Mouse (Mus musculus): ENCODE data around the gene Fasl. TPM values are rescaled to one million over a fixed set of nuclear protein-coding genes. Genes with fewer than 3 reads are reported as not detected.

The Fasl gene
- polyA plus RNA-seq, 1 experiment from 2014 or later, result 0.16 TPM

DNA sequence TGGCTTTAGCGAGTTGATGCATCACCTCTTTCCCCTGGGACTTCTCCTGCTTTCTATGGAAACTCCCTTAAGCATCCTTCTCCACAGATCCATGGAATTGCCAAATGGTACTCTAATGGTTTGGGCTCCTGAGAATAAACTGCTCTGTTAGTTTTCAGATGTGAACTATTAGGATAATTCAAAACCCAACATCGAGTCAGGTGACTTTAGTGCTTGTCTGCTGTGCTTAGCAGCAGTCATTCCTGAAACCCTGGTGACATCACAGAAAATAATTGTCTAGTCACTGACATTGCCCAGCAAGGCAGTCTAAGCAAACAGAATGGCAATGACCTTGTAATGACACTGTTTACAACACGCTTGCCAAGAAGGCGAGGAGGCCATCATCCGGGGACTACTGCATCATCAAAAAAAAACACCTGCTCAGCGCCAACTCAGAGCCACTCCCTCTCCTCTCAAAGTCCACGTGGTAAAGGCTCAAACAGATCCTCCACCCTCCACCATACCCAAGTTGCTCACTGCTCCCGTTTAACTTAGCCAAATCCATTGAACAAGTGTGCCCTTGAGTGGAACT lies 37.7 kb downstream of the Fasl start:
- Histone ChIP-seq H3K4me3 (no peak overlapping the region), H3K36me3 (no peaks in the 10 kb centered on the region), H3K4me1 (replicated peaks) (no peaks in the 10 kb centered on the region), H3K27me3 (no peaks in the 10 kb centered on the region), H3K27ac (no peak overlapping the region), H3K9me3 (no peaks in the 10 kb centered on the region), H3K4me2 (no peak overlapping the region), H3K9ac (no peak overlapping the region)
- no peak for ATAC-seq (ENCODE audit: low FRiP score)
- WGBS, result 78% methylated on average over 8 of the region's 8 CpGs

DNA sequence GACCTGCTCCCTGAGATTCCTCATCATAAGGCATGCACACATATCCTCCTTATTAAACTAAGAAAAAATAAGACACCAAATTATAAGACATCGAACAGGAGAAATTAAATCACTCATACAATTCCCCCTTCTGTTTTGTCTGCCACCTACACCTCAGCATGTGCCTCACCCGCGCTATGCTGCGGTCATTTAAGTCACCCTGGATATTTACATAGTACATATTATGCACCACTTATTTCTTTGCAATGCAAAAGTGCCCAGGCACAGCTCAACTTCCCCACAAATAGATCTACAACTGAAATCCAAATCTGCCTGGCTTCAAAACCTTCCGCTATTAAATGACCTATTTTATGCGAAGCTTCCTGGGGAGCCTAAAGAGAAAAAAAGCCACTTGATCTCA lies 39.6 kb downstream of the Fasl start:
- Histone ChIP-seq H3K9me3 (no peaks in the 10 kb centered on the region), H3K4me2 (no peak overlapping the region)

DNA sequence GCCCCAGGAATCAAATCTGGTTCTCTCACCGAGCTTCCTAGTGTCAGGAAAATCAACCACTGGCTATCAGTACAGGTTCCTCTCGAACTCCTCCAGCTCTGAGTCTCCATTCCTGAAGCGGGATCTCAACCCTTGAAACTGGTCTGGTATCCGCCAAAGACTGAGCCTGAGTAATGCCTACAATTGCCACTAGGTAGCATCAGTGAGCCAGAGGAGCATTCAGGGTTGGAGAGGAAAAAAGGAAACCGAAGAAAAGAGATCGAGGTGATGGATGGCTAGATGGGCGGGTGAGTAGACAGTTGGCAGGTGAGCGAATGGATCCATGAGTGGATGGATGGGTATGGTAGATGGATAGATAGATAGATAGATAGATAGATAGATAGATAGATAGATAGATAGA lies 40.2 kb downstream of the Fasl start:
- Histone ChIP-seq H3K9ac (no peak overlapping the region), H3K4me1 (replicated peaks) (no peaks in the 10 kb centered on the region), H3K27me3 (no peaks in the 10 kb centered on the region), H3K4me2 (no peak overlapping the region), H3K4me3 (no peak overlapping the region), H3K27ac (no peak overlapping the region), H3K36me3 (no peaks in the 10 kb centered on the region), H3K9me3 (no peaks in the 10 kb centered on the region)
- 54% methylated on average over 8 of the region's 8 CpGs for WGBS
- ATAC-seq (ENCODE audit: low FRiP score), result no peak

More for the DNA sequence above, 39.6 kb downstream of the Fasl start:
- no peak for ATAC-seq (ENCODE audit: low FRiP score)
- Histone ChIP-seq H3K4me3 (no peak overlapping the region), H3K36me3 (no peaks in the 10 kb centered on the region), H3K9ac (no peak overlapping the region), H3K27ac (no peak overlapping the region), H3K27me3 (no peaks in the 10 kb centered on the region), H3K4me1 (replicated peaks) (no peaks in the 10 kb centered on the region)
- WGBS, result 91% methylated on average over 6 of the region's 6 CpGs

DNA sequence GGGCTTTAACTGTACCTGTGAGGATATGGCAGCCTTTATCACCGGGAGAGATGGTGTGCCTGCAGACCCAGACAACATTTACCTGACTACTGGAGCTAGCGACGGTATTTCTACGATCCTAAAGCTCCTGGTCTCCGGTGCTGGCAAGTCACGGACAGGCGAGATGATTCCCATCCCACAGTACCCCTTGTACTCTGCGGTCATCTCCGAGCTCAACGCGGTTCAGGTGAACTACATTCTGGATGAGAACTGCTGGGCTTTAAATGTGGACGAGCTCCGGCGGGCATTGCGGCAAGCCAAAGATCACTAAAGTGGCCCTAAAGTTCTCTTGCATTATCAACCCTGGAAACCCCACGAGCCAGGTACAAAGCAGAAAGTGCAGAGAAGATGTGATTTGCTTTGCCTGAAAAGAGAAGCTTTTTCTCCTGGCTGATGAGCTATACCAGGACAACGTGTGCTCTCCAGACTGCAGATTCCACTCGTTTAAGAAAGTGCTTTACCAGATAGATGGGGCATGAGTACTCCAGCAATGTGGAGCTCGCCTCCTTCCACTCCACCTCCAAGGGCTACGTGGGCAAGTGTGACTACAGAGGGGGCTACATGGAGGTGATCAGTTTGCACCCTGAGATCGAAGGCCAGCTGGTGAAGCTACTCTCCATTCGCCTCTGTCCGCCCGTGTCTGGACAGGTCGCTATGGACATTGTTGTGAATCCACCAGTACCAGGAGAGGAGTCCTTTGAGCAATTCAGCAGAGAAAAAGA lies 41.6 kb downstream of the Fasl start:
- no peaks in the 10 kb centered on the region for H3K36me3 ChIP-seq
- H3K4me1 ChIP-seq (replicated peaks), result no peaks in the 10 kb centered on the region
- no peak overlapping the region for H3K4me3 ChIP-seq
- no peak overlapping the region for H3K4me2 ChIP-seq
- no peaks in the 10 kb centered on the region for H3K27me3 ChIP-seq
- H3K9me3 ChIP-seq, result no peaks in the 10 kb centered on the region
- 86% methylated on average over 25 of the region's 25 CpGs for WGBS
- no peak overlapping the region for H3K27ac ChIP-seq
- ATAC-seq (ENCODE audit: low FRiP score), result no peak
- no peak overlapping the region for H3K9ac ChIP-seq

DNA sequence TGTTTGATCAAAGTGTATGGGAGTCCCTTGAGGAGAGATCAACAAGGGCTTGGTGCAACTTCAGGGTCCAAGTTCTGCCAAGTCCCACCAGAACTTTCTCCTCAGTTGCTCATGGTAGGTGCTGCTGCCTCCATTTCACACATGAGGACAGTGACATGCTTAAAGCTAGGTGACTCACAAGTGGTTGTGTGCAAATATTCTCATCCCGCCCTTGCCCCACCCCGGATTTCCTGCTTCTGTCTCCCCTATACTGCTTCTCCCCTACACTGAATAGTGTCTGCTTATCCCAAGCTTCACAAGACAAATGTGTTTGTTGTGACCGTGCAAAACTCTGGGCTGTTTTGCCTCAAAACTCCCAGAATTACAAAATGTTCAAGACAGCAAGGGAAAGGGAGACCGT lies 43.4 kb downstream of the Fasl start:
- Histone ChIP-seq H3K9ac (no peak overlapping the region), H3K27me3 (no peaks in the 10 kb centered on the region), H3K9me3 (no peaks in the 10 kb centered on the region), H3K4me3 (no peak overlapping the region), H3K4me2 (no peak overlapping the region), H3K4me1 (replicated peaks) (no peaks in the 10 kb centered on the region), H3K36me3 (no peaks in the 10 kb centered on the region), H3K27ac (no peak overlapping the region)
- ATAC-seq (ENCODE audit: low FRiP score), result no peak
- WGBS, result 93% methylated on average over 4 of the region's 4 CpGs

DNA sequence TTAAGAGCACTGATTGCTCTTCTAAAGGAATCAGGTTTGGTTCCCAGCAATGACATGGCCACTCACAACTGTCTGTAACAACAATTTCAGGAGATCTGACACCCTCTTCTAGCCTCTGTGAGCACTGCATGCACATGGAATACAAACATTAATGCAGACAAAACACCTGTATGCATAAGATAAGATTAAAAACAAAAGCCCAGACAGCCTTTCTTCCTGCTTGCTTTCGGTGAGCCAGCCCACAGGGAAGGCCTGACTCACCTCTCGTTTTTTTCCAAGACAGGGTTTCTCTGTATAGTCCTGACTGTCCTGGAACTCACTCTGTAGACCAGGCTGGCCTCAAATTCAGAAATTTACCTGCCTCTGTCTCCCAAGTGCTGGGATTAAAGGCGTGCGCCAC lies 44.1 kb downstream of the Fasl start:
- no peaks in the 10 kb centered on the region for H3K4me1 ChIP-seq (replicated peaks)
- H3K4me3 ChIP-seq, result no peak overlapping the region
- ATAC-seq (ENCODE audit: low FRiP score), result no peak
- H3K9me3 ChIP-seq, result no peaks in the 10 kb centered on the region
- 92% methylated on average over 4 of the region's 4 CpGs for WGBS
- no peaks in the 10 kb centered on the region for H3K36me3 ChIP-seq
- H3K27ac ChIP-seq, result no peak overlapping the region
- no peaks in the 10 kb centered on the region for H3K27me3 ChIP-seq
- no peak overlapping the region for H3K4me2 ChIP-seq
- no peak overlapping the region for H3K9ac ChIP-seq

DNA sequence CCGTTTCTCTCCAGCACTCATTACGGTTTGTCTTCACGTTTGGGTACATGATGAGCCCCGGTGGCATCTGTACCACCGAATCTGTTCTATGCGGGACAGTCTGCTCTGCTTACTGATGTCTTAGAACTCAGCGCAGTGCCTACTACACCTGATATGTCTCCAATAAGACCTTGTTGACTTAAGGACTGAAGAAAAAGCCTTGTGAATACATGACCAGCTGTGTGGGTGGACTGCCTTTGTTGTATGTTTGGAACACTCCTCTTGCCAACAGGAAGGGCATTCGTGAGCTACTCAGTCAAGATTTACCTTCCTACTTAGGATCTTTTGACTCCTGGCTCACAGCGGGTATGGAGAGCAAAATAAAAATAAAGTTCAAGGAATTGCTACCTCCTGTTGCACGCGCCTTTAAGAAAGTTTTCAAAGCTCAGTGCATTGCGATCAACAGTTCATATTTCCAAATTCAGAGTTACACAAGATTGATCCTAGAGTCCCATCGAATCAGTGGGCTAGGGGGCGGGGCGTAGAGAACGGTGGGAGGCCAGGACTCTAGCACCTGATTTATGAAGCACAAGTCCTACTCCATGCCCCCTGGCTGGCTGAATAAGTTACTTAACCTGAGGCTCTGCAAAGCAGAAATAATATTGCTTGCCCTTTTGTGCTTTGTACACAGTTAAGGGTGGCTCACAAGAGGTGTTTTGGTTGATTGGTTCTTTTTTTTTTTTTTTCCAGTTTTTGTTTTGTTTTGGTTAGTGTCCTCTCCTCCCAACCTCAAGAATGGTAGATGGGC lies 45.6 kb downstream of the Fasl start:
- Histone ChIP-seq H3K4me3 (no peak overlapping the region), H3K27ac (no peak overlapping the region), H3K9me3 (no peaks in the 10 kb centered on the region), H3K4me2 (no peak overlapping the region), H3K27me3 (no peaks in the 10 kb centered on the region), H3K4me1 (replicated peaks) (no peaks in the 10 kb centered on the region), H3K36me3 (no peaks in the 10 kb centered on the region), H3K9ac (no peak overlapping the region)
- WGBS, result 91% methylated on average over 16 of the region's 16 CpGs
- no peak for ATAC-seq (ENCODE audit: low FRiP score)

DNA sequence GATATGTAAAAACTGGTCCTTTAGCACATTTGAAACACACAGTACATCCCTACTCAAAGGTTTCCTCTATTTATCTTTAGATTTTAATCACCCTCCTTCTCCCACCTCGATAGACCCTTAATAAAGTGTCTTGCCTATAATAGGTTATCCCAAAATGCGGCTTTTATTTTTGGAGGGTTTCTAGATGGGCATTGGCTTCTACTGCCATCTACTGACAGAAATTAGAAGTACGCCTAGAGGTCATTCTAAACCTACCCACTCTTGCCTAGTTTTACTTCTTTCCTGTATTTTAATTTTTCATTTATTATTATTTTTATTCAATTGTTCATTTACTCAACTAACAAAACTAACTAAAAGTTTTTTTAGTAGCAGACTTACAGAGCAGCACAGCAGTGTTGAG lies 51.4 kb downstream of the Fasl start:
- H3K9ac ChIP-seq, result no peak overlapping the region
- 8% methylated on average over 3 of the region's 3 CpGs for WGBS
- ATAC-seq (ENCODE audit: low FRiP score), result 0 out of 2 replicates have a peak, but pooled peaks have one; percentile 36
- H3K4me3 ChIP-seq, result no peak overlapping the region
- no peak overlapping the region for H3K27ac ChIP-seq
- no peaks in the 10 kb centered on the region for H3K27me3 ChIP-seq
- no peaks in the 10 kb centered on the region for H3K36me3 ChIP-seq
- no peaks in the 10 kb centered on the region for H3K4me1 ChIP-seq (replicated peaks)
- H3K9me3 ChIP-seq, result no peaks in the 10 kb centered on the region
- no peak overlapping the region for H3K4me2 ChIP-seq

DNA sequence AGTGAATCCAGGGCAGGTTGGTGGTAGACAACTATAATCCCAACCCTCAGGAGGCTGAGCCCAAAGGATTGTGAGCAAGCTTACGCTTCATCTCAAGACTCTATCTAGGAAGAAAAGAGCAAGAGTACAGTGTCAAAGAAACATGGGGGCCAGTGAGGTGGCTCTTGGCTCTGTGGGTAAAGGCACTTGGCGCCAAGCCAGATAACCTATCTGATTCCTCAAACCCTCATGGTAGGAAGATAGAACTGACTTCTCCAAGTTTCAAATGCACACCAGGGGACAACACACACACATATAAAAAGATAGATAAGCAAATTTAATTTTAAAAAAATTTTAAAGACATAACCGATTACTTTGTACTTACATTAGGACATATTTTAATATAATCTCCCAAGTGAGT lies 52.0 kb downstream of the Fasl start:
- ATAC-seq (ENCODE audit: low FRiP score), result no peak

DNA sequence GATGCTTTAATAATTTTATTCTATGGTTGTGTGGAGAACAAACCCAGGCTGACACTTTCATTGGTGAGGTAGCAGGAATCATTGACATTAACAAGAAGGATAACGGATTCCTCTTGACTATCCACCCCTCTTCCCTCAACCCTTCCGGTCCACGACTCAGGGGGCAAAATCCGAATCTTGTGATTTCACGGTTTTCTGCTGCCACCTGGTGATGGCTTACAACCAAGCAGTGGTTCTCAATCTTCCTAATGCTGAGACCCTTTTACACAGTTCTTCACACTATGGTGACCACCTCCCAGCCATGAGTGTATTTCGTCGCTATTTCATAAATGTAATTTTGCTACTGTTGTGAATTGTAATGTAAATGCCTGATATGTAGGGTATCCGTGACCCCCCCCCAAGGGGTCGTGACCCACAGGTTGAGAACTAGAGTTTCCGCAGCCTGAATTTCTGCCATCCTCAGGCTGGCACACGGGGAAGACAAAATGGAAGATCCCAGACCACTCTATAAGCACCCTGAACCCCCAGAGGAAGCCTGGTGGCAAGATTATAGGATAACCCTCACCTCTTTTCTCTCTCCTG lies 52.7 kb downstream of the Fasl start:
- Histone ChIP-seq H3K9ac (no peak overlapping the region), H3K27ac (no peak overlapping the region), H3K4me2 (no peak overlapping the region), H3K27me3 (no peaks in the 10 kb centered on the region), H3K4me3 (no peak overlapping the region), H3K4me1 (replicated peaks) (no peaks in the 10 kb centered on the region), H3K9me3 (no peaks in the 10 kb centered on the region), H3K36me3 (no peaks in the 10 kb centered on the region)
- ATAC-seq (ENCODE audit: low FRiP score), result no peak
- WGBS, result 62% methylated on average over 11 of the region's 11 CpGs

More for the DNA sequence above, 52.0 kb downstream of the Fasl start:
- Histone ChIP-seq H3K36me3 (no peaks in the 10 kb centered on the region), H3K9me3 (no peaks in the 10 kb centered on the region), H3K27ac (no peak overlapping the region), H3K4me1 (replicated peaks) (no peaks in the 10 kb centered on the region), H3K27me3 (no peaks in the 10 kb centered on the region), H3K4me2 (no peak overlapping the region), H3K9ac (no peak overlapping the region), H3K4me3 (no peak overlapping the region)
- WGBS, result 94% methylated on average over 3 of the region's 3 CpGs

DNA sequence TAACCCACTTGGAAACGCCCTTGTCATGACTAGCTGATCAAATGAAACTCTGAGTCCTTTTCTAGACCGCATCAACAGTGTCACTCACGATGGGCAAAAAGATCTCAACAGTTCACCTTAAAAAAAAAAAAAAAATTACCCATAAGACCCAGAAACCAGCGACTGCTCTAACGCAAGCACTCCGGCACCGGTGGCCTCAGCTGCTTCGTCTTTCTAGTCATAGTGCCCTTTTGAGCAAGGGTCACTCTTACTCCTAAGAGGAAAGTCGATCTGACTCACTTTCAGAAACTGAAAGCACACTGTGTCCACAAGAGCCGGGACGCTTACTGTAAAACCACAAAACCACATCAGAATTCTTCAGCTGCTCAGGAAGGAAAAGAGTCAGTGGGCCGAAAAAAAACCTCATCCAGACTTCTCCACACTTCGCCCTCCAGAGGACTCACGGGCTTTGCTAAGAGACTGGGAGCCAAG lies 53.5 kb downstream of the Fasl start:
- no peaks in the 10 kb centered on the region for H3K4me1 ChIP-seq (replicated peaks)
- ATAC-seq (ENCODE audit: low FRiP score), result no peak
- no peak overlapping the region for H3K4me3 ChIP-seq
- 90% methylated on average over 14 of the region's 14 CpGs for WGBS
- no peaks in the 10 kb centered on the region for H3K36me3 ChIP-seq
- H3K9me3 ChIP-seq, result no peaks in the 10 kb centered on the region
- H3K4me2 ChIP-seq, result no peak overlapping the region
- H3K9ac ChIP-seq, result no peak overlapping the region
- no peaks in the 10 kb centered on the region for H3K27me3 ChIP-seq
- H3K27ac ChIP-seq, result no peak overlapping the region

DNA sequence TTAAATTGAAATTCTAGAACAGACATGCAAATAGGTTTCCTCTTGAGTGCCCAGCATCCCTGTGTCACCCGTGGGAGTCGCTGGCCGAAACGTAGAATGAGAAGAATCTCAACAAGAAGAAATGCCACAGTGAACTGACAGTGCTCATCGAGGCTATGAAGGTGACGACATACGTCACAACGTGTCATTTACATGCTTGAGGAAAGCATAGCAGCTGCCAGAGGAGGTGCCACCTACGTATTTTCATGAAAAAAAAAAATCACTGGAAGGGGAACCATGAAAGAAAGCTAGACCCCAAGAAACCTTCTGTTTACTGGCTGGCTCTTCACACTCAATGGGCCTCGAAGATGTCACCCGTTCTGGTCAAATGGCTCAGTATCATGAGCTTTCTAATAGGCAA lies 54.0 kb downstream of the Fasl start:
- Histone ChIP-seq H3K9ac (no peak overlapping the region), H3K4me1 (replicated peaks) (no peaks in the 10 kb centered on the region), H3K27me3 (no peaks in the 10 kb centered on the region), H3K36me3 (no peaks in the 10 kb centered on the region), H3K9me3 (no peaks in the 10 kb centered on the region), H3K4me3 (no peak overlapping the region), H3K27ac (no peak overlapping the region), H3K4me2 (no peak overlapping the region)
- 93% methylated on average over 11 of the region's 11 CpGs for WGBS
- no peak for ATAC-seq (ENCODE audit: low FRiP score)

All from hindbrain, embryonic 13.5 days (tissue).